Mouse (Mus musculus) C3H10T1/2 (cell line): ENCODE data around the gene Cryz. TPM values are rescaled to one million over a fixed set of nuclear protein-coding genes. Genes with fewer than 3 reads are reported as not detected.

Experiments used
- polyA plus RNA-seq, 2 experiments: library from polyadenylated mRNA; unstranded; fragments of >200 nt; fragmentation: generic; extraction: Trizol; gene quantifications; one replicate each; pipeline ENCODE4 v1.2.1; 2012; ENCODE audit warnings: missing spikeins in 2 of 2

Gene Cryz
- polyA plus RNA-seq = 10 to 100 TPM in 1 of 2 experiments, 1 to 10 TPM in 1; 6.7 to 39.6 TPM

GRCm38 (mm10) chr3:154596488-154596933 is at the start of gene Cryz:
Cryz (plus strand) TSS chr3:154596711.

GRCm38 (mm10) chr3:154596934-154597554 is 533 bp downstream of the Cryz start, which contains the start of gene Tyw3:
Tyw3 (minus strand) TSS chr3:154597104.

GRCm38 (mm10) chr3:154663545-154663944 is 67.0 kb downstream of the Cryz start, which contains the start of gene Erich3:
Erich3 (plus strand) TSS chr3:154663859.

Other genes starting within 250 kb of the Cryz start
- 1 to 10 TPM; 2.2 to 3.5 TPM for gene Tyw3, start 393 bp downstream of the Cryz start, polyA plus RNA-seq
- gene Erich3, start 67.1 kb downstream of the Cryz start, polyA plus RNA-seq = under 1 TPM in 1 of 2 experiments, not detected in 1; 0.02 TPM